Mouse (Mus musculus) forebrain, embryonic 11.5 days (tissue): Measurements from ENCODE around the gene Ube2u. TPM values are rescaled to one million over a fixed set of nuclear protein-coding genes. Genes with fewer than 3 reads are reported as not detected.
A peak's percentile ranks its signal among the peaks of the same experiment; 100 is the strongest.

ENCODE experiments used
- ATAC-seq: fragments of 200-750 bp; cut with Nextera tagmentation; replicated peaks from 2 replicates; pipeline ENCODE4 v1.8.0; 2017; ENCODE audit warnings: moderate TSS enrichment; ENCODE audit not compliant: low FRiP score
- DNase-seq: peaks from one replicate; pipeline ENCODE4 v3.0.0-alpha.2; 2017; ENCODE audit warnings: low spot score
- H3K27ac ChIP-seq: fragments of 300-500 bp; sonication (generic); 2 replicates; pipeline ENCODE4 v1.5.1; 2014; ENCODE audit warnings: low read depth, low read length
- H3K27me3 ChIP-seq: fragments of 300-500 bp; sonication (generic); 2 replicates; pipeline ENCODE4 v1.6.1; 2014; ENCODE audit warnings: mild to moderate bottlenecking, low read length, mixed read lengths; ENCODE audit not compliant: control insufficient read depth, insufficient read depth
- H3K36me3 ChIP-seq: fragments of 300-500 bp; sonication (generic); 2 replicates; pipeline ENCODE4 v1.6.1; 2014; ENCODE audit warnings: mild to moderate bottlenecking, low read length, moderate library complexity, mixed read lengths; ENCODE audit not compliant: control insufficient read depth, insufficient read depth
- H3K4me1 ChIP-seq: fragments of 300-500 bp; sonication (generic); replicated peaks from 2 replicates; pipeline ENCODE4 v1.6.1; 2014; ENCODE audit warnings: low read length, mixed read lengths; ENCODE audit not compliant: control insufficient read depth, insufficient read depth
- H3K4me2 ChIP-seq: fragments of 300-500 bp; sonication (generic); 2 replicates; pipeline ENCODE4 v1.6.1; 2014; ENCODE audit warnings: low read depth, mild to moderate bottlenecking, low read length, moderate library complexity, mixed read lengths; ENCODE audit not compliant: severe bottlenecking
- H3K4me3 ChIP-seq: fragments of 300-500 bp; sonication (generic); 2 replicates; pipeline ENCODE4 v1.5.1; 2014; ENCODE audit warnings: low read depth, low read length
- H3K9ac ChIP-seq: fragments of 300-500 bp; sonication (generic); 2 replicates; pipeline ENCODE4 v1.6.1; 2014; ENCODE audit warnings: low read length
- H3K9me3 ChIP-seq: fragments of 300-500 bp; sonication (generic); 2 replicates; pipeline ENCODE4 v1.6.1; 2016; ENCODE audit warnings: low read length, mixed read lengths; ENCODE audit not compliant: control insufficient read depth
- WGBS: fragments of 180-500 bp; shearing (Covaris S2); extraction: QIAGEN DNeasy Blood & Tissue Kit; methylation state at CpG from one replicate; pipeline ENCODE4 v1.1.7; 2014; 5-methylcytosine and 5-hydroxymethylcytosine counted together
- polyA plus RNA-seq: library from polyadenylated mRNA; unstranded; fragments of >200 nt; fragmentation: Nextera tagmentation; extraction: Ambion mirVana; gene quantifications from 2 replicates; pipeline ENCODE4 v1.2.1, GENCODE M21; 2014

Ube2u gene
- 0.48 and 0.97 TPM in 2 replicates for polyA plus RNA-seq

DNA sequence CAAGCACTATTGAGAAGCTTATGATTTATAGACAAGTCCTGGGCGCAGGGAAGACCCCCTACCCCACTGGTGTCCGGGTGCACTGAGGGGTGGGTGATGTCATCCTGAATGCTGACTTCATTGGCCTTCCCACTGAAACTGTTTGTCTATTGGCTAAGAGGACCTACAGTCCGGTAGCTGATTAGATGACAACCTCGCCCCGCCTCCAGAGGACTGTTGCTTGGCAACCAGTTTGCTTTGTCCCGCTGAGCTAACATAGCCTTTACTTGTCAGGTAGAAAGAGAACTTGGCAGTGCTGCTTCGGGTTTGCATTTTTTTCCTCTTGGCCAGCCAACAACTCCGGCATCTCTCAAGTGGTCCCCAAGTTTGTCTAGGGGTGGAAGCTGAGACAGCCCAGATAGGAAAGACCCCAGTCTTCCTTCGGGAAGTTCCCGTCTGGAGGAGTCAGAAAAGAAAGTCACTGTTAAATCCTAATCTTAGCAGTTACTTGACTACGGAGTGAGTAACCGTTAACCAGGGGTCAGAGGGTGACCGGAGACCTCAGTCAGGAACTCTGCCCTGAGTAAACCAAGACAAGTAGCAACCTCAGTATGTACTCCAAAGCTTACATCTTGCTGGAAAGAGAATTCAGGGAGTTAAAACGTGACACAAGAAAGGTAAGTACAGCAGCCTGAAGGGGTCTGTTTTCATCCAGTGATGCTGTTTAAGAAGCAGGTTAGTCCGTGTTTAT lies at the start of gene Ube2u:
Gene Ube2u, plus strand, starts transcription at position 258 of the 730 bp plus-strand sequence.
- H3K27me3 ChIP-seq: no peaks in the 10 kb centered on the region
- no peaks in the 10 kb centered on the region for H3K36me3 ChIP-seq
- H3K9ac ChIP-seq: peak within 1 kb of the TSS; percentile 37; the same call in 1 of the 2 replicates
- 0 out of 2 replicates have a peak, but pooled peaks cover 2% of the 10 kb centered on the region for H3K4me1 ChIP-seq
- no peaks in the 10 kb centered on the region for H3K9me3 ChIP-seq
- 26% methylated on average over 15 of the region's 15 CpGs for WGBS
- H3K4me3 ChIP-seq: peak within 1 kb of the TSS; percentile 25
- H3K4me2 ChIP-seq: peak within 1 kb of the TSS; percentile 52; the same call in 1 of the 2 replicates
- DNase-seq (peak; percentile 79), ATAC-seq (peak; percentile 93)
- H3K27ac ChIP-seq: no peak within 1 kb of the TSS

- Histone ChIP-seq H3K4me2 (no peak overlapping the region), H3K27me3 (no peaks in the 10 kb centered on the region), H3K4me3 (no peak overlapping the region), H3K36me3 (no peaks in the 10 kb centered on the region), H3K4me1 (no peaks in the 10 kb centered on the region), H3K9me3 (no peaks in the 10 kb centered on the region), H3K27ac (no peak overlapping the region), H3K9ac (no peak overlapping the region)
- no peak for DNase-seq
- no peak for ATAC-seq
- WGBS: 89% methylated on average over 2 of the region's 2 CpGs
These were observed 49.2 kb upstream of the Ube2u start for GRCm38 (mm10) chr4:100429371-100429900.

DNA sequence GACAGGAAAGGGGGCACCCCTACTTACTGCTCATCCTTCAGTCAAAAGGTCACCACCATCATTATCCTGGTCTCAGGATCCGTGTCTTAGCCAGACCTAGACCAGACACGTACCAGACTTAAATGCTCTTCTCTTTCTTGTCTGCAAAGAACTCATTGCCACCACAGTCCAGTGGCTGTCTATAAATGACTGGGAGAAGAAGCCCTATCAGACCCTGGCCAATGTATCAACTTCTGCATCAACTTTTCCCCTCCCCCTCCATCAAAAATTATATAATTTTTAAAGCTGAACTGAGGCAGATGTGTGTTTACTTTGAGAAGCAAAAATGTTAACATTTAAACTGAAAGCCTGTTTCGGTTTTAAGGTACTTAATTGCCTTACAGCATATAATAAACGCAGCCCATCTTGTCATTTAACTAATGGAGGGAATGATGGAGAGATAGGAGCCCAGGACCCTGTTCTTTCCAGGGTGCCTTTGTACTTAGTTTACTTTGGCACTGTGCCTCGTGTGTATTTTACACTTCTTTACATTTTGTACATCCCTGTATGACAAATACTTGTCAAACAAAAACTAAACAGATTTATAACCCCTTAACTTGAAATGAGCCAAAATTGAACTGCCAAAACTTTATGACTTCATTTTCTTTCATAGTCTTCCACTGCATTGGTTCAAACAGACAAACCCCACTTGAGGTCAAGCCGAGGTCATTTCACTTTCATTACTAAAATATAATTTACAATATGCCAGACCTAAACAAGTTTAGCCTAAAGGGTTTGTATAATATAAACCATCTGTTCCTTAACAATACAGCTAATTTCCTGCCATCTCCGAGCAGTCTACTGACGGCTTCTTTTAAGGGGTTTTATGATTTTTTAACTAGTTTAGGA lies 43.1 kb upstream of the Ube2u start:
- WGBS: 79% methylated on average over 8 of the region's 8 CpGs
- no peak overlapping the region for H3K4me2 ChIP-seq
- H3K27me3 ChIP-seq: no peaks in the 10 kb centered on the region
- H3K27ac ChIP-seq: no peak overlapping the region
- H3K4me3 ChIP-seq: no peak overlapping the region
- no peaks in the 10 kb centered on the region for H3K36me3 ChIP-seq
- no peak overlapping the region for H3K9ac ChIP-seq
- no peaks in the 10 kb centered on the region for H3K9me3 ChIP-seq
- H3K4me1 ChIP-seq: no peaks in the 10 kb centered on the region
- ATAC-seq (no peak), DNase-seq (no peak)

- Histone ChIP-seq H3K36me3 (no peaks in the 10 kb centered on the region), H3K9me3 (no peaks in the 10 kb centered on the region), H3K4me1 (no peaks in the 10 kb centered on the region), H3K4me3 (no peak overlapping the region), H3K27me3 (no peaks in the 10 kb centered on the region), H3K27ac (no peak overlapping the region), H3K9ac (no peak overlapping the region), H3K4me2 (no peak overlapping the region)
- DNase-seq (no peak), ATAC-seq (no peak)
- 84% methylated on average over 4 of the region's 4 CpGs for WGBS
These were observed 42.5 kb upstream of the Ube2u start for GRCm38 (mm10) chr4:100436169-100436547.

DNA sequence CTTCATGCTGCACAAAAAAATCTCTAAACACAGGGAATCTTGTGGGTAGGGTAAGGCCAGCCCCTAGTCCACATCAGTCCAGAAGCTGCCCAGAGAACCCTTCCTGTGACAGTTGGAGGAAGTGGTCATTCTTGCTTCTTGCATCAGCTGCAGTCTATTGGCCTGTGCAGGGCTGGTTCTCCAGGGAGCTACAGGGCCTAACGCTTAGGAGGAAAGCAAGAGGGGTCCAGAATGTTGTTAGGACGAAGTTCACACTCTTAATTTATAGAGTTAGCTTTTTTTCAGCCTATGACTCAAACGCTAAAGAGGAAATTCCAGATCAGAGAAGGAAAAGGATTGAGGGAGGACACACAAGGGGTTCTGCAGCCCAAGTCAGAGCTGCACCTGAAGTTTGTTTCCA lies 31.8 kb upstream of the Ube2u start:
- 75% methylated on average over 3 of the region's 3 CpGs for WGBS
- no peak for DNase-seq
- Histone ChIP-seq H3K4me2 (no peak overlapping the region), H3K9ac (no peak overlapping the region), H3K4me3 (no peak overlapping the region), H3K27ac (no peak overlapping the region), H3K9me3 (no peaks in the 10 kb centered on the region), H3K27me3 (no peaks in the 10 kb centered on the region), H3K36me3 (no peaks in the 10 kb centered on the region), H3K4me1 (no peaks in the 10 kb centered on the region)
- no peak for ATAC-seq

GRCm38 (mm10) chr4:100462493-100463120 lies 16.0 kb upstream of the Ube2u start:
- Histone ChIP-seq H3K4me3 (no peak overlapping the region), H3K4me2 (no peak overlapping the region), H3K9me3 (no peaks in the 10 kb centered on the region), H3K9ac (no peak overlapping the region), H3K27ac (no peak overlapping the region), H3K27me3 (no peaks in the 10 kb centered on the region), H3K4me1 (no peaks in the 10 kb centered on the region), H3K36me3 (no peaks in the 10 kb centered on the region)
- 67% methylated on average over 9 of the region's 9 CpGs for WGBS
- no peak for DNase-seq
- no peak for ATAC-seq

GRCm38 (mm10) chr4:100488447-100488846 lies 9.8 kb downstream of the Ube2u start:
- ATAC-seq (no peak), DNase-seq (no peak)
- WGBS: 85% methylated on average over 3 of the region's 3 CpGs
- Histone ChIP-seq H3K9me3 (no peaks in the 10 kb centered on the region), H3K9ac (no peak overlapping the region), H3K4me3 (no peak overlapping the region), H3K4me2 (no peak overlapping the region), H3K27ac (no peak overlapping the region), H3K27me3 (no peaks in the 10 kb centered on the region), H3K4me1 (no peaks in the 10 kb centered on the region), H3K36me3 (no peaks in the 10 kb centered on the region)

DNA sequence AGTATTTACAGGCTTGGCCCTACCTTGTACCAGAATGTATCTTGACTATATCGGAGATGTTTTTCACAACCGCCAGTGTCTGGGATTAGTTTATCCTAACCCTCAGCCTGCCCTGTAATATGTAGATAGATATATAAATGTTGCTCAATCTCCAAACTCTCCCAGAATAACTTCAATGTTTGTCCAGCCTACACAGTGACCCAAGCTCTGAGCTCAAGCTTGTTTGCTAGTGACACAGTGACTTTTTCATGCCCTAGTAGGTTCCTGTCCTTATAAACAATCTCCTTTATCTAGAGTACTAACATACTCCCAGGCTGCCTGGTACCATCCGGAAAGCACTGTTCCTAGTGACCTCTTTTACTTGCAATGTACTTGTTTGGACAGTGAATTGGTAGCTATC lies 16.5 kb downstream of the Ube2u start:
- 97% methylated on average over 3 of the region's 3 CpGs for WGBS
- Histone ChIP-seq H3K36me3 (no peaks in the 10 kb centered on the region), H3K9ac (no peak overlapping the region), H3K4me2 (no peak overlapping the region), H3K27ac (no peak overlapping the region), H3K27me3 (no peaks in the 10 kb centered on the region), H3K9me3 (no peaks in the 10 kb centered on the region), H3K4me1 (no peaks in the 10 kb centered on the region), H3K4me3 (no peak overlapping the region)
- DNase-seq (no peak), ATAC-seq (no peak)
